Mouse (Mus musculus) limb, embryonic 11.5 days (tissue): ENCODE measurements at regions not wholly inside any gene's neighbourhood (a gene's known extent, or its start where the extent isn't known, plus 50 kb on each side); places are given as distances from the start of the nearest gene placed in this dataset.

Experiments
- ATAC-seq: fragments of 200-750 bp; cut with Nextera tagmentation; 2 replicates; pipeline ENCODE4 v1.8.0; 2017; ENCODE audit warnings: low read depth; ENCODE audit not compliant: insufficient number of reproducible peaks, low FRiP score, low TSS enrichment
- DNase-seq: peaks from one replicate; pipeline ENCODE4 v3.0.0-alpha.2; 2015; ENCODE audit warnings: low spot score
- H3K27ac ChIP-seq: fragments of 300-500 bp; sonication (generic); replicated peaks from 2 replicates; pipeline ENCODE4 v1.5.1; 2014; ENCODE audit warnings: low read depth, mild to moderate bottlenecking, low read length
- H3K27me3 ChIP-seq: fragments of 300-500 bp; sonication (generic); 2 replicates; pipeline ENCODE4 v1.6.1; 2014; ENCODE audit warnings: mild to moderate bottlenecking, low read length, mixed read lengths; ENCODE audit not compliant: control insufficient read depth, insufficient read depth
- H3K36me3 ChIP-seq: fragments of 300-500 bp; sonication (generic); 2 replicates; pipeline ENCODE4 v1.6.1; 2014; ENCODE audit warnings: mild to moderate bottlenecking, low read length, moderate library complexity, mixed read lengths; ENCODE audit not compliant: control insufficient read depth, insufficient read depth
- H3K4me1 ChIP-seq: fragments of 300-500 bp; sonication (generic); 2 replicates; pipeline ENCODE4 v1.6.1; 2014; ENCODE audit warnings: low read length, mixed read lengths; ENCODE audit not compliant: control insufficient read depth, insufficient read depth
- H3K4me2 ChIP-seq: fragments of 300-500 bp; sonication (generic); 2 replicates; pipeline ENCODE4 v1.6.1; 2014; ENCODE audit warnings: low read depth, mild to moderate bottlenecking, moderate library complexity; ENCODE audit not compliant: severe bottlenecking
- H3K4me3 ChIP-seq: fragments of 300-500 bp; sonication (generic); 2 replicates; pipeline ENCODE4 v1.5.1; 2014; ENCODE audit warnings: low read depth, low read length
- H3K9ac ChIP-seq: fragments of 300-500 bp; sonication (generic); 2 replicates; pipeline ENCODE4 v1.6.1; 2014; ENCODE audit warnings: mild to moderate bottlenecking, low read length
- H3K9me3 ChIP-seq: fragments of 300-500 bp; sonication (generic); 2 replicates; pipeline ENCODE4 v1.6.1; 2016; ENCODE audit warnings: low read length; ENCODE audit not compliant: control insufficient read depth
- WGBS: fragments of 180-500 bp; shearing (Covaris S2); extraction: QIAGEN DNeasy Blood & Tissue Kit; methylation state at CpG from one replicate; pipeline ENCODE4 v1.1.7; 2014; 5-methylcytosine and 5-hydroxymethylcytosine counted together

- Histone ChIP-seq H3K4me2 (no peak overlapping the region), H3K4me1 (no peaks in the 10 kb centered on the region), H3K27me3 (no peaks in the 10 kb centered on the region), H3K9me3 (no peaks in the 10 kb centered on the region; the same call in 1 of the 2 replicates), H3K36me3 (no peaks in the 10 kb centered on the region), H3K9ac (no peak overlapping the region), H3K4me3 (no peak overlapping the region), H3K27ac (no peak overlapping the region)
- DNase-seq = no peak
- 91% methylated on average over 2 of the region's 2 CpGs for WGBS
- ATAC-seq = no peak
Measured at GRCm38 (mm10) chr4:34105251-34105650, 55.3 kb upstream of the Spaca1 start.

- no peak overlapping the region for H3K4me3 ChIP-seq
- ATAC-seq (no peak), DNase-seq (no peak)
- H3K9ac ChIP-seq = no peak overlapping the region
- 20% methylated on average over 6 of the region's 6 CpGs for WGBS
- no peaks in the 10 kb centered on the region for H3K9me3 ChIP-seq
- H3K4me1 ChIP-seq = no peaks in the 10 kb centered on the region
- no peak overlapping the region for H3K4me2 ChIP-seq
- H3K27ac ChIP-seq = no peak overlapping the region
- no peaks in the 10 kb centered on the region for H3K27me3 ChIP-seq
- no peaks in the 10 kb centered on the region for H3K36me3 ChIP-seq
Measured at GRCm38 (mm10) chr4:34114323-34114722, 64.3 kb upstream of the Spaca1 start.

- no peak for DNase-seq
- H3K9ac ChIP-seq = no peak overlapping the region
- no peaks in the 10 kb centered on the region for H3K36me3 ChIP-seq
- H3K9me3 ChIP-seq = no peaks in the 10 kb centered on the region
- H3K4me3 ChIP-seq = no peak overlapping the region
- no peaks in the 10 kb centered on the region for H3K27me3 ChIP-seq
- 76% methylated on average over 1 of the region's 1 CpGs for WGBS
- ATAC-seq = no peak
- no peak overlapping the region for H3K27ac ChIP-seq
- no peaks in the 10 kb centered on the region for H3K4me1 ChIP-seq
- H3K4me2 ChIP-seq = no peak overlapping the region
Measured at GRCm38 (mm10) chr4:34117086-34117485, 67.1 kb upstream of the Spaca1 start.

GRCm38 (mm10) chr4:34122959-34123520, 73.0 kb upstream of the Spaca1 start:
- Histone ChIP-seq H3K4me1 (no peaks in the 10 kb centered on the region), H3K4me3 (no peak overlapping the region), H3K27me3 (no peaks in the 10 kb centered on the region), H3K4me2 (no peak overlapping the region), H3K36me3 (no peaks in the 10 kb centered on the region), H3K27ac (no peak overlapping the region), H3K9me3 (no peaks in the 10 kb centered on the region), H3K9ac (no peak overlapping the region)
- WGBS = 70% methylated on average over 9 of the region's 9 CpGs
- no peak for ATAC-seq
- no peak for DNase-seq

- no peaks in the 10 kb centered on the region for H3K9me3 ChIP-seq
- H3K36me3 ChIP-seq = no peaks in the 10 kb centered on the region
- no peak overlapping the region for H3K4me3 ChIP-seq
- H3K4me1 ChIP-seq = no peaks in the 10 kb centered on the region
- WGBS = 72% methylated on average over 4 of the region's 4 CpGs
- H3K4me2 ChIP-seq = no peak overlapping the region
- no peaks in the 10 kb centered on the region for H3K27me3 ChIP-seq
- ATAC-seq = no peak
- DNase-seq = no peak
- H3K27ac ChIP-seq = no peak overlapping the region
- no peak overlapping the region for H3K9ac ChIP-seq
Measured at GRCm38 (mm10) chr4:34128224-34128623, 78.2 kb upstream of the Spaca1 start.

- no peaks in the 10 kb centered on the region for H3K4me1 ChIP-seq
- H3K27me3 ChIP-seq = no peaks in the 10 kb centered on the region
- ATAC-seq (no peak), DNase-seq (no peak)
- no peaks in the 10 kb centered on the region for H3K36me3 ChIP-seq
- no peak overlapping the region for H3K27ac ChIP-seq
- H3K9me3 ChIP-seq = no peaks in the 10 kb centered on the region
- no peak overlapping the region for H3K4me3 ChIP-seq
- no peak overlapping the region for H3K4me2 ChIP-seq
- 91% methylated on average over 2 of the region's 2 CpGs for WGBS
- H3K9ac ChIP-seq = no peak overlapping the region
Measured at GRCm38 (mm10) chr4:34146133-34146867, 96.3 kb upstream of the Spaca1 start.

GRCm38 (mm10) chr4:34148956-34149739, 99.2 kb upstream of the Spaca1 start:
- Histone ChIP-seq H3K4me1 (no peaks in the 10 kb centered on the region), H3K4me3 (no peak overlapping the region), H3K4me2 (no peak overlapping the region), H3K9ac (no peak overlapping the region), H3K9me3 (no peaks in the 10 kb centered on the region), H3K27ac (no peak overlapping the region), H3K27me3 (no peaks in the 10 kb centered on the region), H3K36me3 (no peaks in the 10 kb centered on the region)
- DNase-seq (no peak), ATAC-seq (no peak)
- 83% methylated on average over 5 of the region's 5 CpGs for WGBS

- DNase-seq = no peak
Measured at GRCm38 (mm10) chr4:34151605-34152347, 101.8 kb upstream of the Spaca1 start.

More at GRCm38 (mm10) chr4:34151605-34152347, 101.8 kb upstream of the Spaca1 start:
- no peak overlapping the region for H3K4me3 ChIP-seq
- no peak for ATAC-seq
- no peaks in the 10 kb centered on the region for H3K27me3 ChIP-seq
- WGBS = 66% methylated on average over 10 of the region's 10 CpGs
- no peaks in the 10 kb centered on the region for H3K36me3 ChIP-seq
- no peak overlapping the region for H3K27ac ChIP-seq
- H3K4me1 ChIP-seq = no peaks in the 10 kb centered on the region
- H3K9me3 ChIP-seq = no peaks in the 10 kb centered on the region
- H3K9ac ChIP-seq = no peak overlapping the region
- H3K4me2 ChIP-seq = no peak overlapping the region
